Mouse (Mus musculus) spleen, postnatal 4 days (tissue): ENCODE results near the gene Rbms3.

Experiments used
- DNase-seq, 2 experiments: peaks; one replicate each; pipeline ENCODE4 v3.0.0; 2022; ENCODE audit warnings: low spot score in 2 of 2

Gene Rbms3

DNA sequence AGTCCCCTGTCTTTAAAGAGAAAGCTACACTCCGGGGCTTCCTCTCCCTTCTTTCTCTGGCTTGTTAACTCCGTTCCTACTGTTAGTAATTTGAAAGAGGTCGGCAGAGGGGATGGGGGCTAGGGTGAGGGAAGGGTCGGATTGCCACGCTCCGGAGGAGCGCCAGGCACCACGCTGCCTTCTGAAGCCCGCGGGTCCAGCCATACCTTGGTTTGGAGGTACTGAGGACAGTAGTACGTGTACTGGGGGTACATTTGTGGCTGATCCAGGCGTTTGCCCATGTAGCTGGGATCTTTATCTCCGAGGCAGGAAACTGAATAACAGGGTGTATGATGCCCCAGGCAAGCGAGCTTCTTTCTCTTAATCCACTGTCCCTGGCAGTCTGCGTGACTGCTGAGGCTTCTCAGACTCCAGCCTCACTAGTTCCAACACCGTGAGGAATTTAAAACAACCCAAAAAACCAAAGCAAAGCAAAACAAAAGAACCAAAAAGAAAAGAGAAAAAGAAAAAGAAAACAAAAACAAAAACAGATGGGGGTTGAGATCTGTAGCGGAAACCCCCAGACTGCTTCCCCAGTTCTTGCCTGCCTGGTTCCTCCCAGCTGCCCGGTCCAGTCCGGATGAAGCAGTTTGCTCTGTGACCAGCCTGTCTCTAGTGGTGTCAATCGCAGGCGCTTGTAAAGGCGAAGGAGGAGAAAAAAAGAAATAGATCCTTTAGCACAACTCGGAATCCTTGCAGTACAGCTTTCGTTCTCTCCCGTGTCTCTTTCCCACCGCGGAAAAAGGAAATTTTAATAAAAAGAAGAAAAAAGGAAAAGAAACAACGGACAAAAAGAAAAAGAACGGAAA is 378.0 kb downstream of the Rbms3 start:
- no peak for DNase-seq

DNA sequence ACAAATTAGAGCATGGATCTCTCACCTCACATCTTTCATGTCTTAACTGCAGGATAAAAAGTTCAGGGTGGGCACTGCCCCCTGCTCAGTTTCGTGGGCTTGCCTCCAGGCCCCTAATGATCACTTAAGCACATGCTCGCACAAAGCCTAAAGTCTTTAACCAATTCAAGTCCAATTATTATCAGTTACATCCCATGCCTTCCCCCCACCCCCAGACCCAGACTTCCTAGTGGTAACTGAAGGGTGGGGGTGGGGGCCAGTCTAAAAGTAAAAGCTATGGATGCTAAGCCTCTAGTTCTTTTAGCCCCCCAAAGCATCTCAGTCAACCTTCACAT is 378.9 kb downstream of the Rbms3 start:
- no peak for DNase-seq

DNA sequence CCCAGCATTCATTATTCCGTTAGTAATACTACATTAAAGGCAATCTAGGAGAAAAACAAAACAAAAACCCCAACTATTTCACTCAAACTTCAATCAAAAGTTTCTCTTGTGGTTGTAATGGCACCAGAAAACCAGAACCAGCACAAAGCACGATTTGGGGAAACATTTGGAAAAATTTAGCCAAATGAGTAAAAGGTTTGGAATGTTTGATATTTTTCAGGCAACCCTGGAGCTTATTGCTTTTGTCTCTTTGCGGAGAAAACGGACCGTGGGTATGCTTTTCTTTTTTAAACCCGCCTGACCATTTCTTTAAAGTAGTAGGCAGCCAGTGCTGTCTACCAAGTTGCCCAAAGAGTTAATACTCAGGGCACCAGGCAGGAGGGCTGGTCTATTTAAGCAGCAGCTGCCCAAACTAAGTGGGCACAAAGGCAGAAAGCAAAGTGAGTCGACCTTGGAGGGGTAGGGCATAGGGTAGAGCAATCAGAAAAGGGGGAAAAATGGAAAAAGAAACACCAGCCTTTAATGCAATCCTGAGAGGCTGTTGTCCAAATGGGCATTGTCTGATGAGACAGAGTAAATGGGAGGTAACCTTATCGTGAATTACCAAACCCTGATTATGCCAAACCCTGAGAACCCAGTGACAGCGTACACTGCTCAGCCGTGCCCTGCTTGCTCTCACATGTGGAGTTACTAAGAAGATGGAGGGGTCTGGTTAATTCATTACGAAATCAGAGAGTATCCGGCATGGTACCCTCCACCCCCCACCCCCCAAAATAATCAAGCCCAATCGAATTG is 379.5 kb downstream of the Rbms3 start:
- no peak for DNase-seq

DNA sequence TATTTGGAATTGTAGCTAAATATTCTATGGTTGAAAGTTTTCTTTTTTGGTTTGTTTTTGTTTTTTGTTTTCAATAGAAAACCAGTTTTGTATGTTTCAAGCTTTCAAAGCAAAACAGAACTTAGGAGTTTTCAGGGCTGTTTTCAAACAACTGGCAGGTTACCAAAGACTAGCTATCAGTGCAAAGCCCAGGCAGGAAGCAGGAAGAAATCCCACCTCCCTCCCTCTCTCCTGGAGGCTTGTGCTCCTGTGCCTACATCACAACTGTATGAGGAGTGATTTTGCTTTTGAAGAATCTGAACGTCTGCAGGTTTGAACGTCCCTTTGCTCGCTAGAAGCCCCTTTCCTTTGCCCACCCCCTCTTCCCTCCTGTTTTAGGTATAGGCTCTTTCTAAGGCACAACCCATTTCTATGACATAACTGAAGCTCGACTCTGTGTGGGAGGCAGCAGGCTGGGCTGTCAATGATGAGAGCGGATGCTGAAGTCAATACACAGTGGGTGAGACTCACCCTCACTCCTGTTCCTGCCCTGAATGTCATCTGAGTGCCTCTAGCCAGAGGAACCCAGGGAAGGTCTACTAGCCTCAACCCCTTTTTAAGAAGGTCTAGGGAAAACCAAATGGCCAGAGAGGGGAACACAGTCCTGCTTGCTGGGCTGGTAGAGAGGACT is 382.3 kb downstream of the Rbms3 start:
- no peak for DNase-seq

DNA sequence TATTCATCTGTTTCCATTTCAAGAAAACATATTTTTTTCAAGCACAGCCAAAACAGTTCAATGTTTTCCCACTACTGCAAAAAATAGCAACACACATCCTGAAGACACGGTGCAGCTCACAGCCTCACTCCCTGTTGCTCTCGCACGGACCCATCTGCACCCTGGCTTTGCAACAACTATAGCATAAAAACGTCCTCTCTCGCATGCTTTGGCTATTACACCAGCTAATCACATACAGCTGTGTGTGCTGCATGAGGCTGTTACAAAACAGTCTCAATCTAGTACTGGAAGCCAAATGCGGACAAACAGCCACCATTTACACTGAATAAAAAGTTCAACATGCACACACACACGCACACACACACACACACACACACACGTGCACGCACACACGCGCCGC is 383.5 kb downstream of the Rbms3 start:
- DNase-seq, result no peak

DNA sequence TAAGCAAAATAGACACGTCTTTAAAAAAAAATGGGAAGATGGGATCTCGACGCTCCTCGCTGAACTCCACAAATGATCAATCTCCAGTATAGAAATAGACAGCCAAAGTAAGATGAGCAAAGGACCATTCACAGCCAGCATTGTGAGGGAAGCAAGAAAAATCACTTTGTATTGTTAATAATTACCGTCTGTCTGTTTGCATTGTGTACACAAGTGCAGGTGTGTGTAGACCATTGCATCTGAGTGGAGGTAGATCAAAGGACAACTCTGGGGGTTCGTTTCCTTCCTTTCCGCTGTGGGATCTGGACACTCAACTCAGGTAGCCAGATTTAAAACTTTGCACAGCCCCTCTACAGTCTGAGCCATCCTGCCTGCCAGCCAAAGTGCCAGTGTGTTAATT is 386.3 kb downstream of the Rbms3 start:
- DNase-seq, result no peak

DNA sequence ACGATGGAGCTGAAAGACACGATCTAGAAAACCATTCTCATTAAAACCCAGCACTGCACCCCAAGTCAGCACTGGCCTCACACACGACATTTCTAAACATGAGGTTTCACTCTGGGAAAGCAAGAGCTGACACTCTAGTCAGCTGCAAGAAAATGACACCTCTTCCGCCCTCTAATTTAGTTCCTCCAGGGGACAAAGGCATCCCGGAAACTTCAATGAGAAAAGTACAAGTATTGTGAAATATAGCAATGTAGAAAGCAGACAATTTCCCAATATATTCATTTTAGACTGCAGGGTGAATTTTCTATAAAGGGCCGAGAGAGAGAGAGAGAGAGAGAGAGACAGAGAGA is 395.0 kb downstream of the Rbms3 start:
- no peak for DNase-seq

DNA sequence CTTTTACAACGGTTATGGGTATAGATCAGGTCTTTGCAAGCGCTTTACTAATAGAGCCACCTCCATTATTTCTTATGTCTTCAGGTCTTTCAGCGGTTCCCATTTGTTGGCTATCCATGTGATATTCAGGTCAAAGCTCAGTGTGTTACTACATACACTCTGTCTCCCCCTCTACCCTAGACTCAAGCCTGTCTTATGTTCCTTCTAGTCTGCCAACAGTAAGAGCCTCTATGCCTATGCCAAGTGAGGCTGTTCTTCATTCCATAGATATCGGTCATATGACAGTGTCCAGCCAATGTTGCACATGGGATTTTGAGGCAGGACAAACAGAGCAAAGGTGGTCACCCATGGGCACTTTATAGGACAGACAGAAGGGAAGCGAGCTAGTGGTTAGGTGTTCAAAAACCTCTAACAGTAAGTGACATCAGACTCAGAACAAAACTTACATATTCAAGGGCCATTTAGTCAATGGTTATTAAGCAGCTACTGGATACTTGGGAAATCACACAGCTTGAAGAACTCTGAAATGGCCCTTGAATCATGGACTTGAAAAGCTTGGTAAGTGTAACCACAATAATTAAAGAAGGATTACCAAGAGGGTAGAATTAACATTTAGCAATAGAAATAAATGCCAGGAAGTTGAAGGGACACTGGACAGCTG is 395.5 kb downstream of the Rbms3 start:
- no peak for DNase-seq

DNA sequence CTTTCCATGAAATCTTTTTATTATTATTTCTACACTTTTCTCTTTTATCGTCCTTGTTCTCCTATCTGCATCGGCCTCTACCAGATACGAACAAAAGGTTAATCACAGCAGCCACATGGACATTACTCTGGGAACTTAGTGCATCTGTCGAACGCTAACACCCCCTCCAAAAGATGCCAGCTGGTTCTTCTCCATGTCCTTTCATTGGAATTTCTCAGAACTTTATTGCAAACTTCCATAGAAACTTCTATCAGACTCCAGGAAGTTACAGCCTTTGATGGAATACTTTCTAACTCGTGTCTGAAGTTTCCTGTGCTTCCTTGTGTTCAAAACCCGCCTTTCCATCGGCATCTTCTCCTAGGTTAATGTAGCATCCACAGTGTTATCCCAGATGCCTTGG is 407.0 kb downstream of the Rbms3 start:
- no peak for DNase-seq

DNA sequence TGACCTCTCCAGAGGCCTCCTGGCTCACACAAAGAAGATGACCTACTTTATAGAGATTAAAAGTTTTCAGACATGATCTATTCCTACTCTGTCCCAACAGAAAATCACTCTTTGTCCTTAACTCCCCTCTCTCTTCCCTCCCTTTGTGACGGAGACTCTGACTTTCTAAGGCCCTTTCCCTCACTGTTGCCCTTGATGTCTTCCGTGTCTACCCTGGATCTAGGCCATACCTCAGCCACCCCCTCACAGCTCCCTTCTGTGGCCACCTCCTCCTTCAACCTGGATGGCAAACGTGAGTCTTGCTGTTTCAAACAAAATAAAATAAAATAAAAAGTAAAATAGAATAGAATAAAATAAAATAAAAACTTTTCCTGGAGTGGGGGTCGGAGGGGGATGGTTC is 408.2 kb downstream of the Rbms3 start:
- no peak for DNase-seq

DNA sequence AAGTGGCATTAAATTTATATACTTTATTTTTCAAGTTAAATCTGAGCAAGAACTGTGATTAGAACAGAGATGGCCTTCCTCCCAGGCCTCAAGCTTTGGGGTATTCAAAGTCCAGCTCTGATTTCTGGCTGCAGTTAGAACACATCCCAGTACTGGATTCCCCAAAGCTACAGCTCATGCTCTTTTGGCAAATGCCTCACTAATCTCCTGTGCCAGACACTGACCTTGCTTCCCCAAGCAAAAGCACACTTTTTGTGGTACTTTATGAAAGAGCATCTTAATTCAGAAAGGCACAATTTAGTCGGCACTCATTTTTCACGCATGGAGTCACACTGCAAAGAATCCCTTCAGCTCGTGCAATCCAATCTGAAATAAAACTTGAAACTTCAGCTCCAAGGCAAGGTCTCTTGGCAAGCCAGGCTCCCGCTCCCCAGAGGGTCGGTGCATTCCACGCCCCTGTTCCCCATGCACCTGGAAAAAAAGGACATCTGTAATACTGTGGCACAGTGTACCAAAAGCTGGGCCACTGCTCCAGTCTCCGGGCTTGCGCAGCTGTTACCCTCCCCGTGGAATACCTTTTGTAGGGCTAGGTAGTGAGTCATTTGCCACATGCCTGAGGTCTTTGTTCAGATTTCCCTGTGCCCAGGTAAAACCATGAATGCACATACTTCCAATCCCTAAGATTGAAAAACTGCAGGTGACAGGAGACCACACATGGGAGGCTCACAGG is 413.5 kb downstream of the Rbms3 start:
- no peak for DNase-seq

DNA sequence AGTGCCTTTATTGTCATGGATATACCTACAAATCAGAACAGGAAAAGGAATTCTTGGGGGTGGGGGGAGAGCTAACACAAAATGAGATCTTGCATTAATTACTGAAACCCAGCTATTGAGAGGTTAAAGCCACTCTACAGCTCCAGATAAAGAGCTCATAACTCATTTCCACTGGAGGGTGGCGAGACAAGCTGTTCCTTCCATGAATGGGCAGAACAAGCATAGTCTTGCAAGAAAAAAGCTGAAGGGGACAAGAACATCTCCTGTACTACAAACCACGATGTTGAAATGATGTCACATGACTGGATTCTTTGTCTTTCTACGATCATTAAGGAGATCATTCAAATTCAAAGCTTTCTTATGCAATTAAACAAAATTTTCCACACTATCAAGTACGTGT is 417.7 kb downstream of the Rbms3 start:
- no peak for DNase-seq

DNA sequence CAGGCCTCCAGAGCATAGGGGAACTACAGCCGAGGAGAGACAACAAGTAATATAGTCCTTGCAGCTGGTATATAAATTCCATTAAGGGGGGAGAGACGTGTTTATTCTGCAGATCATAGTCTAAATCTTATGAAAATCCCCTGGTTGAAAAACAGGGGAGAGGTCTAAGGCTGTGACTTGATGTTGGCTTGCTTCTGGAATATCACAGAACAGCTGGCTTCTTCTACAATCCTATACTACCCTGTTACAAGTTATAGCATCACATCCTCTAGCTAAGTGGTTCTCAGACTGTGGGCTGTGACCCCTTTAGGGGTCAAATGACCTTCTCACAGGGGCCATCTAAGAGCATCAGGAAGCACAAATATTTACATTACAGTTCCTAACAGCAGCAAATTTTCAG is 419.4 kb downstream of the Rbms3 start:
- DNase-seq, result no peak

DNA sequence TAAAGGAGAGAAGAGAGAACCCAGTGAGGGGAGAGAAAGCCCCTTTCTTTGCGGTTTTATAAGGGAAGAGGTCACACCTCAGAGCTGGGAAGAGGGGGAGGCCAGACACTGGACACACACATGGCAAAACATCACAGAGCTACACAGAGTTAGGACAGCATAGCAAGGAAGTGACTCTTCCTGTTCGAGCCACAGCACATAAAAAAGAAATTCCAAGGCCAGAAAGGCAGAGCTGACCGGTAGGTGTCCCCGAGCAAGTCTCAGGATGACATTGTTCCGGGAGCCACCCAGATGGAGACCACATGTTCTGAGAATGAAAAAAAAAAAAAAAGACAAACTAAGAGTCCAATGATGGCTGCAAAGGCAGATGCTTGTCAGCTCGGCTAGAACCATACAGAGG is 424.3 kb downstream of the Rbms3 start:
- DNase-seq, result no peak

DNA sequence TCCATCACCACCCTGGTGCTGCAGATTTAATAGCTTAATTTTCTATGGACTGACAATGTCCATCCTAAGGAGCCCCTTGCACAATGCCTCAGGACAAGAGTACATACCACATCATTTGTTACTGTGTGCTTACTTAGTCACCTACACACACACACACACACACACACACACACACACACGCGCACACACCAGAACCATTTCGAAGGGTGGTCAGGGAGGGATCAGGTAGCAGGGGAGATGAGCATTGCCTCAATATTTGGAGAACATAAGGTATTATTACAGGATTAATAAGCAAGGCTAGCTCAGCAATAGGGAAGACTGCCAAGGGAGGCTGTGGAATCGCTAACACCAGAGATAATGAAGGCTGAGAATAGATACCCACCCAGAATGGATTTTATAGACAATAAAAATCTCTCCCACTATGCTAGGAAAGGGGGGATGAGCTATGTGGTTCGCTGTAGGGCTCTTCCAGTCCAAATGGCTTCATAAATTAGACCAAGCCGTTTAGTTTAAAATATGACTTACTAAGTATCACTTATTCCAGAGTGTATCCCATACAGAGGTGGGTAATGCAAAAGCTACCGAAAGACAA is 429.6 kb downstream of the Rbms3 start:
- no peak for DNase-seq

DNA sequence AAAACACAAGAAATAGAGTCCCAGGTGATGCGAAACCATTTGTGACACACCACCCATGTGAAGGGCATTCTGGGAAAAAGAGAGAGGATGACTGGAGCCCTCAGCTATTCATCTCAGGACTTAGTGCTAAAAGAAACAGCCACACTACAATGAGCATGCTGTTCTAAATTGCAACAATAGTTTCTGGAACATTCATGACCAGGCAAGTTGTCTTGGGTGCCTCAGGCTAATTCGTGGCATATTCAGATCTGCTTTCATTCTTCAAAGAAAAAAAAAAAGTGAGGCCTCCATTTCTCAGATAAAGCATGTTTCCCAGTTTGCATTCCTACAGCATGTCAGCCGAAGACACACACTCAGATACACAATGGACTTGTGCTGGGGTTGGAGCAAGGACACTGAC is 432.2 kb downstream of the Rbms3 start:
- no peak for DNase-seq

DNA sequence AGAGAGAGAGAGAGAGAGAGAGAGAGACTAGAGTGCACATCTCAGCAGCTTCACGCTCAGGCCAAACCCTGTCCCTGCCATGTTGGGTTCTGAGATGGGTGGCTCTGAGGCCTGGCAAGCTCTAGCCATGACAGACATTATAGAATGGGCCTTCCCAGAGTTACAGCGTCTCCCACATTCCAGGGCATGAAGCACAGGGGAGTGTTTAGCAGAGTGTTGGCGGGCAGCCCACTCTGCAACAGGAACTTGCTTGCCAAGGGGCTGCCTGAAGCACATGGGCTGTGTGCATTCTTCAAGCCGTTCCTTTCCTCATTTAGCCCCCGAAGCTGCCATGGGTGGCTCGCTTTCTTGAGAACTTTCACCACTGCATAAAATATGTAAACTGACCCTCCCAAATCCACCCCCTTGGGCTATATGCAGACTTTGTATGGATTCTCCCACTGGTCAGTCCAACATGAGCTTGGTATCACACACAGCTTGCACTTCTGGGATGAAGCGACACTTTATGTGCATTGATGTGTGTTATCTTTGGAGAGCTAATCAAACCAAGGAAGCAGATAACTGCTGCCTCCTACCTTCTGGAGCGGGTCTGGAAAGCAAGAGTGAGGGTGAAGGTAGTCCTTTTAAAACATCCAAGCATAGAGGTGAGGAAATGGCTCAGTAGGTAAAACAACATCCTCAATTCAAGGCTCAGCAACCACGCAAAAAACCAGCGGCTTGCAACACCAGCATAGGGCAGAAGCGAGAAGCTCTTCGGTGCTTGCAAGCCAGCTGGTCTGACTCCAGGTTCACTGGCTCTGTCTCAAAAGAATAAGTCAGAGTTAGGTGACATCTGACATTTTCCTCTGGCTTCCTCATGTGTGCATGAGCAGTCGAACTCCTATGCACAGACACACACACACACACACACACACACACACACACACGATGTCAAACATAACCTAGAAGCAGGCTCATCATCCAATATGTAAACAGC is 436.9 kb downstream of the Rbms3 start:
- no peak for DNase-seq

DNA sequence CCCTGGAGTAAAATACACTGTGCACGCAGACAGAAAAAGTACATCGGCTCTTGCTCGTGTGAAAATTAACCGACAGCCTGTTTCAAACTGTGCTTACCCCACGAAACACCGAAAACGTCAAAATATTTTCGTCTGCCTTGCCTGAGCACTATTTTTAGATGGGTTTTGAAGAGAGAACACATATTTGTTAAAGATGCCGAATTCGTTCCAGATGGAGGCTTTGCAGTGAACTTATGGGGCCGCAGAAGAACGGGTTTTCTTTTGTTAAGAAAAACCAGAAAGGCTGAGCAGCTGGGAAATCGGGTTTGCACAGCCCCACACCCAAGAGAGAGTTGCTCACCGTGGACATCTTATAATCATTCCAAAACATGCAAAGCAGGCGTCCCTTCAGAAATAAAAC is 437.6 kb downstream of the Rbms3 start:
- no peak for DNase-seq

DNA sequence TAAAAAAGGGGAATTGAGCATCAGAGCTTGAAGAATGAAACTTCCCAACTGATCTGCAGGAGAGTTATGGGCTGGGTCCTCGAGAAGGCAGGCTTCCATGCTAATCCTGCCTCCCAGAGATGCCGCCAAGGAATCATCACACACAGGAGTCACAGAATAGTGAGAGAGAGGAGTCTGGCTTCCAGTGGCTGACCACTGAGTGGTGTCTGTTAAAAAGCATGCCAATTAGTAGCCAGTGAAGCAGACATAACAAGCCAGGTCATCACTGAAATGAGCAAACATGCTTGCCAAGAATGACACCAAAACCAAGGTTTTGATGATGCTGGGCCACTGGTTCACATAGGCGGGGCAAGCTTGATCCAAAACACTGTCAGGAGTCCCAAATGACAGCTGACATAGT is 441.3 kb downstream of the Rbms3 start:
- DNase-seq, result no peak
